Mouse (Mus musculus) spleen, adult 2 months (tissue): Measurements from ENCODE around the gene Wnt6.

Experiments used
- CTCF ChIP-seq: fragments of 200-500 bp; IDR thresholded peaks from 2 replicates; pipeline ENCODE4 v1.5.1; 2011; ENCODE audit warnings: mild to moderate bottlenecking, inconsistent platforms; ENCODE audit not compliant: insufficient read depth, insufficient read length, insufficient replicate concordance; ENCODE audit errors: extremely low read depth
- POLR2A ChIP-seq: fragments of 200-500 bp; IDR thresholded peaks from 2 replicates; pipeline ENCODE4 v1.6.1; 2011; ENCODE audit warnings: low read depth, low read length, inconsistent platforms

- TF ChIP-seq POLR2A (no peak), CTCF (no peak)
Observed at GRCm38 (mm10) chr1:74754175-74754785, 17.4 kb upstream of the Wnt6 start.
